Mouse (Mus musculus): ENCODE data around the gene U2af2. TPM values are rescaled to one million over a fixed set of nuclear protein-coding genes. Genes with fewer than 3 reads are reported as not detected.

The U2af2 gene
- polyA plus RNA-seq, 2 experiments = 52.2 to 132 TPM

DNA sequence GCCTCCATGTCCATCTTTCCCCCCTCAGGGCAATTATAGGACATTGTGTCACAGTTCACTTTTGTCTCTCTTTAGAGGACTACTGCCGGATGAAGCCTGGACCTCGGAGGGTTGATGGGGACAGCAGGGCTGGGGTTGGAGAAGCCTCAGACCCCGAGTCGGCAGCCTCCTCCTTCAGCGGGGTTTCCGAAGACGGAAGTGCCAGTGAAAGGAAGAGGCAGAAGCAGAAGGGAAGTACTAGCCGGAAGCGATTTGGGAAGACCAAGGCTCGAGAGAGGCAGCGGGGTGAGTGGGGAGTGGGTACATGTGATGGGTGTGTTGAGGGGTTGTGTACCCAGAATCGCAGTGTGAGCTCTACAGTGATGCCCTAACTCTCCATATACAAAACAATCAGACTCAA lies 2.5 kb upstream of the U2af2 start:
- Histone ChIP-seq H3K4me1 (replicated peaks; ENCODE audit: control insufficient read depth in 2 of 2, insufficient read depth in 2 of 2, low read length in 1 of 2) (peaks cover 5 to 14% of the 10 kb centered on the region in 2 experiments), H3K4me3 (ENCODE audit: insufficient read depth in 1 of 2, low read depth in 2 of 2, low read length in 2 of 2) (no peak overlapping the region), H3K27me3 (ENCODE audit: control insufficient read depth, insufficient read depth, low read length) (peaks cover 44% of the 10 kb centered on the region), H3K27ac (no peak overlapping the region), H3K9me3 (ENCODE audit: control insufficient read depth, low read length) (no peaks in the 10 kb centered on the region), H3K9ac (replicated peaks) (no peak overlapping the region), H3K4me2 (ENCODE audit: low read depth) (peak overlapping the region; percentile 100; the same call in 1 of the 2 replicates), H3K36me3 (replicated peaks; ENCODE audit: control insufficient read depth, insufficient read depth, low read depth) (no peaks in the 10 kb centered on the region; the same call in 1 of the 2 replicates)
- TF ChIP-seq CTCF (IDR thresholded peaks at IDR 0.05; ENCODE audit: low read depth) = no peak
- no peak for TF ChIP-seq EP300 (IDR thresholded peaks at IDR 0.05; ENCODE audit: low read depth)
- no peak for ATAC-seq (ENCODE audit: insufficient read depth)
- DNase-seq (ENCODE audit: low read depth in 3 of 3, low spot score in 3 of 3) = no peak
- 76% methylated on average over 12 of the region's 12 CpGs for WGBS (ENCODE audit: insufficient replicate concordance)

- peak overlapping the region; percentile 96 to 97 for H3K4me3 ChIP-seq (ENCODE audit: insufficient read depth in 1 of 2, low read depth in 2 of 2, low read length in 2 of 2)
- H3K4me1 ChIP-seq (replicated peaks; ENCODE audit: control insufficient read depth in 2 of 2, insufficient read depth in 2 of 2, low read length in 1 of 2) = peaks cover 9 to 14% of the 10 kb centered on the region in 2 experiments
- 3% methylated on average over 27 of the region's 27 CpGs for WGBS (ENCODE audit: insufficient replicate concordance)
- no peaks in the 10 kb centered on the region for H3K9me3 ChIP-seq (ENCODE audit: control insufficient read depth, low read length)
- H3K27me3 ChIP-seq (ENCODE audit: control insufficient read depth, insufficient read depth, low read length) = peaks cover 35% of the 10 kb centered on the region
- H3K27ac ChIP-seq = peak overlapping the region; percentile 93
- DNase-seq (ENCODE audit: low read depth in 3 of 3, low spot score in 3 of 3) (peak; percentile 65 to 68 (median 68)), ATAC-seq (ENCODE audit: insufficient read depth) (no peak)
- H3K4me2 ChIP-seq (ENCODE audit: low read depth) = peak overlapping the region; percentile 100
- H3K36me3 ChIP-seq (replicated peaks; ENCODE audit: control insufficient read depth, insufficient read depth, low read depth) = no peaks in the 10 kb centered on the region; the same call in 1 of the 2 replicates
- peak overlapping the region; percentile 97 for H3K9ac ChIP-seq (replicated peaks)
- TF ChIP-seq CTCF (IDR thresholded peaks at IDR 0.05; ENCODE audit: low read depth) = peak; percentile 94
- TF ChIP-seq EP300 (IDR thresholded peaks at IDR 0.05; ENCODE audit: low read depth) = no peak
These were observed 1.7 kb upstream of the U2af2 start for GRCm38 (mm10) chr7:5060239-5060731.

DNA sequence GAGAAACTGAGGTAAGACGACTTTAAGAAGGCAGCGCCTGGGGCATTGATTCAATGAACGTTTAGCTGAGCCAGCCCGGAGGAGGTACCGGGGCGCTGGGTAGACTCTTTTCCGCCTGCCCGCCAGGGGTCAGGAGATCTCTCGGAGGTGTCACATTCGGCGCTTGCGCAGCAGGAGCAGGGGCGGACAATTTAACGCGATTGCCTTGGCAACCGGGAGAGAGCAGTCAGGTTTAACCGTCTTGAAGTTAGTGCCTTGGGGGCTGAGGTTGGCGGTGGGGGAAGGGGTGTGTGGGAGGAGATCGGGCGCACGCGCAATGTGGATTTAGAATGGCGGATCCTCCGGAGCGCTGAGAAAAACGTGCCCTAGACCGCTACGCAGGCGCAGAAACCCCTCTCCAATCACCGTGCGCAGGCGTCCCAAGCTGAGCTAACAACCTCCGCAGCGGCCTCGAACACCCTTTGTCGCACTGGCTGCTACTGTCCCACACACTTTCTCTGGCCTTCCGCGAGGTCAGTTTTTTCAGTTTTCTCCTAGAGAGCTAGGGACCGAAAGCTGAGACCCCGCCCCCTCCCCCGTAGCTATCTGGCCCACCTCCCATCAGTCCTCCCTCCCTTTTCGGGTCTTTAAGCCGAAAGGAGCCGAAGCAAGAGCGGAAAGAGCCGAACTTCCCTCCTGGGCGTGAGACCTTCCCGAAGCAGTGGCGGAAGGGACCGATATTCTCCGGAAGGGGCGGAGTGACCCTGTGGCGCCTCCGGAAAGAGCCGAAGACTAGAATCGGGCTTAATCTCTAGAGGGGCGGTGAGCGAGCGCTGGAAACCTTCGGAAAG lies 784 bp upstream of the U2af2 start:
- peak; percentile 85 for ATAC-seq (ENCODE audit: insufficient read depth)
- Histone ChIP-seq H3K9me3 (ENCODE audit: control insufficient read depth, low read length) (no peaks in the 10 kb centered on the region), H3K27me3 (ENCODE audit: control insufficient read depth, insufficient read depth, low read length) (peaks cover 27% of the 10 kb centered on the region), H3K27ac (peak overlapping the region; percentile 93), H3K4me2 (ENCODE audit: low read depth) (peak overlapping the region; percentile 100), H3K4me3 (ENCODE audit: insufficient read depth in 1 of 2, low read depth in 2 of 2, low read length in 2 of 2) (peak overlapping the region; percentile 96 to 97), H3K4me1 (replicated peaks; ENCODE audit: control insufficient read depth in 2 of 2, insufficient read depth in 2 of 2, low read length in 1 of 2) (peaks cover 12 to 17% of the 10 kb centered on the region in 2 experiments), H3K9ac (replicated peaks) (peak overlapping the region; percentile 97), H3K36me3 (replicated peaks; ENCODE audit: control insufficient read depth, insufficient read depth, low read depth) (peaks cover 2% of the 10 kb centered on the region)
- DNase-seq (ENCODE audit: low read depth in 3 of 3, low spot score in 3 of 3) = peak; percentile 94 to 96 (median 95)
- under 1% methylated on average over 60 of the region's 60 CpGs for WGBS (ENCODE audit: insufficient replicate concordance)
- TF ChIP-seq EP300 (IDR thresholded peaks at IDR 0.05; ENCODE audit: low read depth) (no peak), CTCF (IDR thresholded peaks at IDR 0.05; ENCODE audit: low read depth) (peak; percentile 92)

- H3K27me3 ChIP-seq (ENCODE audit: control insufficient read depth, insufficient read depth, low read length) = peaks cover 13% of the 10 kb centered on the region
- peaks cover 15% of the 10 kb centered on the region for H3K36me3 ChIP-seq (replicated peaks; ENCODE audit: control insufficient read depth, insufficient read depth, low read depth)
- H3K9ac ChIP-seq (replicated peaks) = peak overlapping the region; percentile 88
- H3K9me3 ChIP-seq (ENCODE audit: control insufficient read depth, low read length) = no peaks in the 10 kb centered on the region
- ATAC-seq (ENCODE audit: insufficient read depth) (peak; percentile 66), DNase-seq (ENCODE audit: low read depth in 3 of 3, low spot score in 3 of 3) (peak; percentile 68 to 78 (median 71))
- TF ChIP-seq CTCF (IDR thresholded peaks at IDR 0.05; ENCODE audit: low read depth) (no peak), EP300 (IDR thresholded peaks at IDR 0.05; ENCODE audit: low read depth) (no peak; the same call in 1 of the 2 replicates)
- whole genome bisulfite sequencing (ENCODE audit: insufficient replicate concordance) = under 1% methylated on average over 51 of the region's 51 CpGs
- peak overlapping the region; percentile 91 to 96 for H3K4me3 ChIP-seq (ENCODE audit: insufficient read depth in 1 of 2, low read depth in 2 of 2, low read length in 2 of 2)
- H3K4me2 ChIP-seq (ENCODE audit: low read depth) = peak overlapping the region; percentile 98
- H3K27ac ChIP-seq = peak overlapping the region; percentile 81
- H3K4me1 ChIP-seq (replicated peaks; ENCODE audit: control insufficient read depth in 2 of 2, insufficient read depth in 2 of 2, low read length in 1 of 2) = peaks cover 17 to 18% of the 10 kb centered on the region in 2 experiments
These were observed 538 bp downstream of the U2af2 start for GRCm38 (mm10) chr7:5062360-5063001.

DNA sequence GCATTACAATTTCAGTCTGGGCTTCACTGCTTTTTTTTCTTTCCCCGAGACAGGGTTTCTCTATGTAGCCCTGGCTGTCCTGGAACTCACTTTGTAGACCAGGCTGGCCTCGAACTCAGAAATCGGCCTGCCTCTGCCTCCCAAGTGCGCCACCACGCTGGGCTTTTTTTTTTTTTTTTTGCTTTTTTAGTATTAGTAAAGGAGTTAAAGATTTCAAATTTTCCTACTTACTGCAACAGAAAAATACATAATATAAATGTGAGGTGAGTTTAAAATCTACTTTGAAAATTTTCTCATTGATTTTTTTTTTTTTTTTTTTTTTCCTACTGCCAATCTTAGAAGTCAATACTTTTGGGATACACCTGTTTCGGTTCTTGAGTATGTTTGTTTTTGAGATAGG lies 2.9 kb downstream of the U2af2 start:
- ATAC-seq (ENCODE audit: insufficient read depth) = no peak
- no peak overlapping the region for H3K27ac ChIP-seq
- H3K9me3 ChIP-seq (ENCODE audit: control insufficient read depth, low read length) = no peaks in the 10 kb centered on the region
- WGBS (ENCODE audit: insufficient replicate concordance) = 83% methylated on average over 6 of the region's 6 CpGs
- H3K4me3 ChIP-seq (ENCODE audit: insufficient read depth in 1 of 2, low read depth in 2 of 2, low read length in 2 of 2) = no peak overlapping the region; a peak in 1 of 4 replicates
- no peak overlapping the region for H3K9ac ChIP-seq (replicated peaks)
- H3K4me1 ChIP-seq (replicated peaks; ENCODE audit: control insufficient read depth in 2 of 2, insufficient read depth in 2 of 2, low read length in 1 of 2) = peaks cover 16 to 18% of the 10 kb centered on the region in 2 experiments
- DNase-seq (ENCODE audit: low read depth in 3 of 3, low spot score in 3 of 3) = no peak
- TF ChIP-seq CTCF (IDR thresholded peaks at IDR 0.05; ENCODE audit: low read depth) (no peak), EP300 (IDR thresholded peaks at IDR 0.05; ENCODE audit: low read depth) (no peak)
- H3K36me3 ChIP-seq (replicated peaks; ENCODE audit: control insufficient read depth, insufficient read depth, low read depth) = peaks cover 39% of the 10 kb centered on the region
- H3K27me3 ChIP-seq (ENCODE audit: control insufficient read depth, insufficient read depth, low read length) = no peaks in the 10 kb centered on the region
- peak overlapping the region; percentile 98 for H3K4me2 ChIP-seq (ENCODE audit: low read depth)

Measured in liver, embryonic 14.5 days (tissue).